Mouse (Mus musculus): ENCODE data around the gene Arhgef10l. TPM values are rescaled to one million over a fixed set of nuclear protein-coding genes. Genes with fewer than 3 reads are reported as not detected.

Gene Arhgef10l
- polyA plus RNA-seq, 1 experiment from 2014 or later: 6.3 TPM

DNA sequence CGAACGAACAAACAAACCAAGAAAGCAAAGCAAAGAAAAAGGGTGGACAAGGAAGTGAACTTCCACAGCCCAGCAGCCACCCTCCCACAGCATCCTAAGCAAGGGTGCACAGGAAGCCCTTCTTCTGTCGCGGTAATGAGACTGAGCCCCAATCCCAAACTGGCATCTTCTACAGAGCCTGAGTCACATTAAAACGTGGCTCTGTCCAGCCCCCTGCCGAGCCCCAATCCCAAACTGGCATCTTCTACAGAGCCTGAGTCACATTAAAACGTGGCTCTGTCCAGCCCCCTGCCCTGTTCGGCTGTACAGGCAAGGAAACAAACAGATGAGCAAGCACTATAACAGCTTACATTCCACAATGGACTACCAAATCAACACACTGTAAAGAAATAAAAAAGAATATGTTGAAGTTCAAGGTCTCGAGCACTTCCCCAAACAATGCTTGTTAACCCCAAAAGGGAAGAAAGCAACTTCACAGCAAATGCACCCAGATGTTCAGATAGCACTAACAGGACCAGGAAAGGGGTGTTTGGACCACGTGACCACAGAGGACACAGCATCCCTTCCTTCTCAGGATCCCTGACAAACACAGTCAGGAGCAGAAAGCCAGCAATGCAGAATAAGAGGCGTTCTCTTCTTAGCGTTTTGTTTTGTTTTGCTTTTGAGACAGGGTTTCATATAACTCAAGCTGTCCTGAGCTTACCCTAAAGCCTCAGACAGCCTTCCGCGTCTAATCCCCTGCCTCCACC, 11.8 kb downstream of the Arhgef10l start:
- no peak overlapping the region for H3K4me3 ChIP-seq (ENCODE audit: low read depth, low read length)
- no peak for DNase-seq
- no peaks in the 10 kb centered on the region for H3K36me3 ChIP-seq (replicated peaks; ENCODE audit: insufficient read depth, low read length)
- no peak overlapping the region; the same call in 1 of the 2 replicates for H3K4me2 ChIP-seq (ENCODE audit: low read depth, low read length)
- no peak for ATAC-seq
- no peak overlapping the region for H3K27ac ChIP-seq (ENCODE audit: low read depth)
- no peak overlapping the region for H3K9ac ChIP-seq (replicated peaks)
- peaks cover 9% of the 10 kb centered on the region; the same call in 1 of the 2 replicates for H3K4me1 ChIP-seq (ENCODE audit: insufficient read depth)
- 24% methylated on average over 14 of the region's 14 CpGs for WGBS (ENCODE audit: insufficient replicate concordance)
- H3K27me3 ChIP-seq (ENCODE audit: insufficient read depth, low read length): peaks cover 7% of the 10 kb centered on the region; the same call in 1 of the 2 replicates
- TF ChIP-seq CTCF (IDR thresholded peaks at IDR 0.05; ENCODE audit: low read depth) (no peak), EP300 (IDR thresholded peaks at IDR 0.05; ENCODE audit: low read depth) (no peak)
- no peaks in the 10 kb centered on the region for H3K9me3 ChIP-seq (ENCODE audit: low read length)

DNA sequence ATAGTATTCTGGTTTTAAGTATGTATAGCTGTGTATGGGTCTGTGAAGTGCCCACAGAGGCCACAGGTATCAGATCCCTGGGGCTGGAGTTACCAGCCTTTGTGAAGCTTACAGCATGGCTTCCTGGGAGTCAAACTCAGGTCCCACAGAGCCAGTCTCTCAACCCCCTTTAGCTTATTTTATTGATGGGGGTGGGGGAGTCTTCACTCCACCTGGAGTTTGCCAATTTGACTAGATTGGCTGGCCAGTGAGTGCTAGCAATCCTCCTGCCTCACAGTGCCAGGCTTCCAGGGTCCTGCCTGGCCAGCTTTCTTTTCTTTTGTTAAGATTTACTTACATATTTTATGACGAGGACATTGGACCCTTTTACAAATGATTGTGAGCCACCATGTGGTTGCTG, 16.1 kb downstream of the Arhgef10l start:
- H3K9ac ChIP-seq (replicated peaks): no peak overlapping the region
- H3K36me3 ChIP-seq (replicated peaks; ENCODE audit: insufficient read depth, low read length): no peaks in the 10 kb centered on the region
- H3K27ac ChIP-seq (ENCODE audit: low read depth): no peak overlapping the region
- H3K4me1 ChIP-seq (ENCODE audit: insufficient read depth): 0 out of 2 replicates have a peak, but pooled peaks cover 6% of the 10 kb centered on the region
- no peak overlapping the region for H3K4me3 ChIP-seq (ENCODE audit: low read depth, low read length)
- DNase-seq (no peak), ATAC-seq (no peak)
- H3K4me2 ChIP-seq (ENCODE audit: low read depth, low read length): no peak overlapping the region
- TF ChIP-seq CTCF (IDR thresholded peaks at IDR 0.05; ENCODE audit: low read depth) (no peak), EP300 (IDR thresholded peaks at IDR 0.05; ENCODE audit: low read depth) (no peak)
- H3K9me3 ChIP-seq (ENCODE audit: low read length): no peaks in the 10 kb centered on the region
- peaks cover 18% of the 10 kb centered on the region; the same call in 1 of the 2 replicates for H3K27me3 ChIP-seq (ENCODE audit: insufficient read depth, low read length)
- 77% methylated on average over 1 of the region's 1 CpGs for WGBS (ENCODE audit: insufficient replicate concordance)

GRCm38 (mm10) chr4:140649207-140649591, 16.6 kb downstream of the Arhgef10l start:
- Histone ChIP-seq H3K9me3 (ENCODE audit: low read length) (no peaks in the 10 kb centered on the region), H3K9ac (replicated peaks) (no peak overlapping the region), H3K4me2 (ENCODE audit: low read depth, low read length) (peak overlapping the region; percentile 68; the same call in 1 of the 2 replicates), H3K27me3 (ENCODE audit: insufficient read depth, low read length) (peaks cover 18% of the 10 kb centered on the region; the same call in 1 of the 2 replicates), H3K27ac (ENCODE audit: low read depth) (no peak overlapping the region), H3K36me3 (replicated peaks; ENCODE audit: insufficient read depth, low read length) (no peaks in the 10 kb centered on the region), H3K4me3 (ENCODE audit: low read depth, low read length) (no peak overlapping the region), H3K4me1 (ENCODE audit: insufficient read depth) (0 out of 2 replicates have a peak, but pooled peaks cover 6% of the 10 kb centered on the region)
- DNase-seq (no peak), ATAC-seq (no peak)
- TF ChIP-seq CTCF (IDR thresholded peaks at IDR 0.05; ENCODE audit: low read depth) (no peak), EP300 (IDR thresholded peaks at IDR 0.05; ENCODE audit: low read depth) (no peak)
- WGBS (ENCODE audit: insufficient replicate concordance): 44% methylated on average over 9 of the region's 9 CpGs

GRCm38 (mm10) chr4:140648443-140649206, 17.2 kb downstream of the Arhgef10l start:
- DNase-seq: no peak
- 4% methylated on average over 31 of the region's 50 CpGs for WGBS (ENCODE audit: insufficient replicate concordance)
- H3K4me3 ChIP-seq (ENCODE audit: low read depth, low read length): peak overlapping the region; percentile 48
- H3K4me1 ChIP-seq (ENCODE audit: insufficient read depth): 0 out of 2 replicates have a peak, but pooled peaks cover 6% of the 10 kb centered on the region
- no peak overlapping the region for H3K27ac ChIP-seq (ENCODE audit: low read depth)
- H3K36me3 ChIP-seq (replicated peaks; ENCODE audit: insufficient read depth, low read length): no peaks in the 10 kb centered on the region
- H3K4me2 ChIP-seq (ENCODE audit: low read depth, low read length): peak overlapping the region; percentile 68
- H3K9ac ChIP-seq (replicated peaks): peak overlapping the region; percentile 73
- no peak for TF ChIP-seq CTCF (IDR thresholded peaks at IDR 0.05; ENCODE audit: low read depth)
- no peak for TF ChIP-seq EP300 (IDR thresholded peaks at IDR 0.05; ENCODE audit: low read depth)
- no peaks in the 10 kb centered on the region for H3K9me3 ChIP-seq (ENCODE audit: low read length)
- ATAC-seq: peak; percentile 58; the same call in 1 of the 2 replicates
- peaks cover 18% of the 10 kb centered on the region; the same call in 1 of the 2 replicates for H3K27me3 ChIP-seq (ENCODE audit: insufficient read depth, low read length)

GRCm38 (mm10) chr4:140647711-140648421, 17.9 kb downstream of the Arhgef10l start:
- Histone ChIP-seq H3K36me3 (replicated peaks; ENCODE audit: insufficient read depth, low read length) (no peaks in the 10 kb centered on the region), H3K27me3 (ENCODE audit: insufficient read depth, low read length) (peaks cover 18% of the 10 kb centered on the region; the same call in 1 of the 2 replicates), H3K4me3 (ENCODE audit: low read depth, low read length) (peak overlapping the region; percentile 48), H3K4me1 (ENCODE audit: insufficient read depth) (0 out of 2 replicates have a peak, but pooled peaks cover 6% of the 10 kb centered on the region), H3K27ac (ENCODE audit: low read depth) (no peak overlapping the region), H3K9me3 (ENCODE audit: low read length) (no peaks in the 10 kb centered on the region), H3K9ac (replicated peaks) (peak overlapping the region; percentile 73), H3K4me2 (ENCODE audit: low read depth, low read length) (peak overlapping the region; percentile 68)
- peak; percentile 35 for ATAC-seq
- TF ChIP-seq EP300 (IDR thresholded peaks at IDR 0.05; ENCODE audit: low read depth): no peak
- TF ChIP-seq CTCF (IDR thresholded peaks at IDR 0.05; ENCODE audit: low read depth): no peak
- no peak for DNase-seq
- WGBS (ENCODE audit: insufficient replicate concordance): 13% methylated on average over 12 of the region's 12 CpGs

Data from liver, postnatal 0 days (tissue).